Mouse (Mus musculus) neural tube, embryonic 10.5 days (tissue): ENCODE measurements around the gene Dusp16.
"Not testable (repeated sequence)": the region's sequence is repeated elsewhere in the genome, so short reads cannot be mapped to it uniquely, and the experiment has no call there.

ENCODE experiments used
- DNase-seq: peaks from one replicate; pipeline ENCODE4 v3.0.0-alpha.2; 2017; ENCODE audit warnings: low spot score; ENCODE audit errors: extremely low spot score

Dusp16 gene

DNA sequence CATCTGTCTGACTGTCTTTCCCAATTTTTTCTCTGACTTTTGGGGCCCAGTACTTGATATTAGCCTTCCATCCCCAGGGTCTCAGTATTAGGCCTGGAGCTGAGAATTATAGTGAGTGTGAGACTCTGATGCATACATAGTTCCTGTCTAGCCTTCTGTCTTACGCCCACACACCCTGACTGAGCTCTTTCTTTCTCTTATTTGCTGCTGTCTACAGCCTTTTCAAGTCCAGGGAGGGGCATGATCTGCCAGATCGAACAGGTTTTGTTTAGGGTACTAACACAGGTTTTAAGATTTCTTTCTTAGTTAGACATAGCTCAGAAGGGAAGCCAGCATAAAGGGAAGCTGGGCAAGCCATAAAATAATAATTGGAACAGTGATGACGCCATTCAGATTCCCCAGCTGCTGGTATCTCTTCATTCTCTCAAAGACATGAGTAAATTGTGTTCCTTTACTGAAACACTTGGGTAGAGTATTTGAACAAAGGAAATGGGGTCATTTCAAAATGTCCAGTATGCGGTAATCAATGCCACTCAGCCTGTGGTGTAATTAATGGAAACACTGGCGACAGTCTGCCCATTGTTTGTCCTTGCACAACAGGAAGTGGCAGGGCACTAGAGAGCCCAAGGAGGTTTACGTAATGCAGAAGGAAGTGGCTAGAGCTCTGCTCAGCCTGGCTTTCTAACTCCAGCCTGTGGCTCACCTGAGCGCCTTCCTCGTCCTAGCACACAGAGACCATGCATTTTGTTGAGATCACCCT lies 91.8 kb downstream of the Dusp16 start:
- DNase-seq = no peak

DNA sequence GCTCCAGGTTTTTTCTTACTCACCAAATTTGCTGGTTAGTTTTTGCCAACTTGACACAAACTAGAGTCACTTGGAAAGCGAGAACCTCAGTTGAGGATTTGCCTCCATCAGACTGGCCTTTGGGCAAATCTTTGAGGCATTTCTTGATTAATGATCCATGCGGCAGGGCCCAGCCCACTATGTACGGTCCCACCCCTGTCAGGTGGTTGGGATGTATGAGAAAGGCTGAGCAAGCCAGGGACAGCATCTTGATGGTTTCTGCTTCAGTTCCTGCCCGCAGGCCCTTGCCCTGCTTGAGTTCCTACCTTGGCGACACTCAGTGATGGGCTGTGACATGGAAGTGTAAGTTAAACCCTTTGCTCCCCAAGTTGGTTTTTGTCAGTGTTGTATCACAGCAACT lies 94.2 kb downstream of the Dusp16 start:
- DNase-seq = no peak

DNA sequence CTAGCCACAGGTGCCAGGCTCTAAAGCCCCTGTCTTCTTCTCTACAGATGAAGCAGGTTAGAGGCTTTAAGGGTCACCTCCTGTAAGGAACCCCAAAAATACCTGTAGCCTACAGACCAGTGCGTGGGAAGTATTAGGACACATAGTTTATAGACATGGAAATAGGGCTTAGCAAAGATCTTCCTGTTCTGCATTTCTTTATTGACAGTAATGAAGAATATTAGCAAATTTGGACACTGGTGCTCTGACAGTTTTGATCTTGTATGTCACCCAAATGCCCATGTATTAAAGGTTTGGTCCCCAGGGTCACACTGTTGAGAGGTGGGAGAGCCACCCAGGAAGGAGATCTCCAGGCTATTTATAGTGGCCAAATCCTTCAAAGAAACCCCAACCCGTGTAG lies 95.9 kb downstream of the Dusp16 start:
- DNase-seq = no peak

DNA sequence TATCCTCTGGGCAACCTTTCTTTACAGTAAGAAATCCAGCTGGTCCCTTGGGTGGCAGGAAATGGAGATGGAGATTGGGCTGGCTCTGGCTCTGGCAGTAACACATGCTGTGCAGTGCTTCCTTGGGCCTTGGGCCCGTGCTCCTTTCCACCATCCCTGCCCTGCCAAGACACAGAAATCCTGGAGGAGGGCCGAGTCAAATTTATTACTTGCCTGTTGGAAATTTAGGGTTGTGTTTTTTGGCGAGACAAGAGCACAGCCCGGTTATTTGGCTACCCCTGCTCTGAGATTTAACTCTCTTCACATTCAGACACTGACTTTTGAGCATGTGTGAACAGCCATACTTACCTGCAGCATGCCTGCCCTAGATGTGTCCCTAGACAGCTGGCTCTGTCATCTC lies 96.3 kb downstream of the Dusp16 start:
- no peak for DNase-seq

DNA sequence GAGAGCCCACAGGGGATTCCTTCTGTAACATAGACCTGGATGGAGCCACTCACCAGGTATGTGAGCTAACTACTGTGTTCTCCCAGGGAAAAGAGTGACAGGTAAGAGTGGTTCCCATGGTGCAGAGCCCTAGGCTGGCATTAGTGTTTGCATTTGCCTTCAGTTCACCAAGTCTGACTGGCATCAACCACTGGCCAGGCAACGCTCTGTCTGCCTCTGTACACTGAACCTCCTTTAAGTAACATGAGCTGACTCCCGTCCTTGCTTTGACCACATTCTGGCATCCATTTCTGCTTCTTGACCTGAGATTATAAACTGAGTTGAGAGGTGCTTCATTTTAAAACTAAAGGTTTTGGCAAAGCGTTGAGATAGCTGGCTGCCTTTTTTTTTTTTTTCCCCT lies 96.8 kb downstream of the Dusp16 start:
- no peak for DNase-seq

DNA sequence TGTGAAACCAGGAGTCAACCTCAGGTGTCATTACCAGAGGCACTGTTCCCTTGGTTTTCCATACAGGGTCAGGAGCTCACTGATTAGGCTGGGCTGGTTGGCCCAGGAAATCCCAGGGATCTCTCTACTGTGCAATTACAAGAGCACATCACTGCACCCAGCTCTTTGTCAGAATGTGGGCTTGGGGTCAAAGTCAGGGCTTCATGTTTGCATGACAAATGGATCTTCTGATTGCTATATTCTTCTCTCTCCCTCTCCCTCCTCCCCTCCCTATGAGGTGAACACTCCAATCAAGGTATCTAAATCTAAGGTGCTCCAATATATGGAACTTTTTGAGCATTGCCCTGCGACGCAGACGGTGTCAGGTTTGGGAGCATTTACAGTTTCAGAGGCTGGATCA lies 97.4 kb downstream of the Dusp16 start:
- no peak for DNase-seq

DNA sequence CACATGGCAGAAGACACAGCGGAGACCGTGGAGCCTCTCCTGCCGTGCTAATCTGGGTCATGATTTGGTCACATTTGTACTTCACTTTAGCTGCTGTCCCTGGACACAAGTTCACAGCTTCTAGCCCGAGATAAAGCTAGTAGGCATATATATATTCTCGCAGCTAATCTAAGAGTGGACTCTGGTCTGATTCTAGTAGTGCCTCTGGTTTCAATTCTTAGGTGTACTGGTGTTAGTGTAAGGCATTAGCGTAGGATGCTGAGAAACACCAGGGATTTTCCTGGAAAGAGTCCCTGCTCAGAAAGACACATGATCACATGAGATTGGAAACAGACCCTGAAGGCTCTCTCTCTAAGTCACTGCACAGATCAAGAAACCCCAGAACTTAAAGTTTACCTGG lies 97.9 kb downstream of the Dusp16 start:
- no peak for DNase-seq

DNA sequence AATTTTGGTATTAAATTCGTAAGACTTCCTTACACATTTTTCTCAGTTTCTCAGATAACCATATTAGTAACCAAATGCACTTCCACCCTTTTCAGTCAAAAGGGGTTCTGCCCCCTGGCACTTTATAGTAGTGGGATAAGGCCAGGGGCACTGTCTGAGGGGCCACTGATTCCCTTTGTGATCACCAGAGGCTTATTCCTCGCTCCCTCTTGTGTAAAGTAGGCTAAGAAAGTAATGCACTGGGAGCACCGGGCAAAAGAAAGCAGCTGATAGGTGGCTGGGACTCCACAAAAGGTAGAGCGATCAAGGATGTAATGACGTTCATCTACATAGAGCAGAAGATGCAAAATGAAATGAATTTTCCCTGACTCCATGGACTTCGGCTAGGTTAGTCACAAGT lies 106.9 kb downstream of the Dusp16 start:
- DNase-seq = no peak

DNA sequence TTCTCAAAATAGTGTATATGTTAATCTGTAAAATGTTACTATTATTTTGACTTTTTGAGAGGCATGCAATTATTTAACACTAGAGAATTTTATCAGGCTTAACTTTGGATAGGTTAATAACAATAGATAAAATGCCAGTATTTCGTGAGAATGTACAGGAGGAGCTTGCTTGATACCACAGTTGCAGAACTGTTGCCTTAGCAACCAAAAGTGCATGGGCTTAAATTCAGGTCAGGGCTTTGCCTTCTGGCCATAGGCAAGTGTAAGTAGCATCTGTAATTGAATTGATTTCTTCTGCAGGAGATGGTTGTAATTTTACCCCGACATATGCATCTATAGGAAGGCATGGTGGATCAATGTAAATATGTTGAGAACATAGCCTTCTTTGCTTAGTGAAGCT lies 107.4 kb downstream of the Dusp16 start:
- no peak for DNase-seq

DNA sequence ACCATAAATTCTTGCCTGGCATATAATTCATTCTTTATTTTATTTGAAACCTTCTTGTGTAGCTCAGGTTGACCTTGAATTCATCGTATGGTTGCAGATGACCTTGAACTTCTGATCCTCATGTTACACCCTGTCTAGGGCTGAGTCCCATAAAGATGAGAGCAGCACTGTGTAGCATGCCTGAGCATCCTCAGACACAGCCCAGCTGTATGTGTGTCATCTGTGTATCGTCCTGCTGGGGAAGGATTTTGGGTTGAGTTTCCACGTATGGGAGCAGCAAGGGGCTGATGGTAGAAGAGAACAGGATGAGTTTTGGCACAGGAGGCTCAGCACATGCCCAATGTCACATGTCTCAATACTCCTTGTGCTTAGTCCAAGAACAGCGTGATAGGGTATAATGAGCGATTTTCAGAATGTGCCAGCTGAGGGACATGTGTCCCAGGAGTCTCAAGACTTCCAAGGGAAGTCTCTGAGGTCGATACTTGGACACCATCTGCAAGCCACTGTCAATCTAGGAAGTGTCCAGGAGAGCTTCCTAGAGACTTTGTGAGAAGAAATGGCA lies 108.0 kb downstream of the Dusp16 start:
- no peak for DNase-seq

DNA sequence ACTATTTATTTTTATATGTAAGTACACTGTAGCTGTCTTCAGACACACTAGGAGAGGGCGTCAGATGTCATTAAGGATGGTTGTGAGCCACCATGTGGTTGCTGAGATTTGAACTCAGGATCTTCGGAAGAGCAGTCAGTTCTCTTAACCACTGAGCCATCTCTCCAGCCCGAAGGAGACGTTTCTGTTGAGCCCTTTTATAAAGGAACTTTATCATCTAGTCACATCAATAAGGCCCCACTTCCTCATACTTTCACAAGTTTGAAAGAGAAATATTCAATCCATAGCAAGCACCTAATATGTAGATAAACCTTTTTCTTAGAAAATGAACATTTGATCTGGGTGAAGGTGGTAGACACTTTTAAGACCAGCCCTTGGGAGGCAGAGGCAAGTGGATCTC lies 113.1 kb downstream of the Dusp16 start:
- DNase-seq = not testable (repeated sequence)

DNA sequence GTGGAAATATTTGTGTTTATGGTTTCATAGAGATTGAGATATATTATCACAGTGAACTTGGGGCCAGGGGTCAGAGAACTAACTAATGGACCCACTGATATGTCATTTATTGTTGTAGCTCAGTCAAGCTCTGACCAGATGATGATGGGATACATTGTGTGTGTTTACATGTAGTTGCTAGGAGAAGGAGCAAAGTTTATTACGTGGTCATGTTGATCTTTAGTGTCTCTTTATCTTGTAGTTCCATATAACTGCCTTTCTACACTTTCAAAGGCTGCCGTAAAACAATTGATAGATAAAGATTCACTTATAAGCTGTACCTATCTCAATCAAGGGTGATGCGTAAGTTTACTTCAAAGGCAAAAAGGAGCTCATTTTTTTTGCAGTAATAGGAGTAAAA lies 114.4 kb downstream of the Dusp16 start:
- DNase-seq = no peak

DNA sequence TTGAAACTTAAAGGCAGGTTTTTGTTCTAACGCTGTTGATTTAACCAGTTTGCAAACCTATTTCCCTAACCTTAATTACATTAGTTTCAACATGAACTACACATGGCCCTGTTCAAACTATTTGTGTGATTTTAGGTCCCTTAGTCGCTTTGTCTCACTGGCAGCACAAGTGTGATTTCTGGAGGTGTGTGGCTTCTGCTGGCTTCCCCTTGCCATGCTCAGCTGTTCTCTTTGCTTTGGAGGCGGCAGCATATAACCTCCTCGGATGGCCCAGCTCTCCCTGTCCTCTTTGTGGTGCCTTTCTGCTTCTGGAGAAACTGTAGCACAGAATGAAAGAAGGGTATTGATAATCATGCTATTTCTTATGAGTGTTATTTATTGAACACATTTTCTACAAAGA lies 114.9 kb downstream of the Dusp16 start:
- no peak for DNase-seq

DNA sequence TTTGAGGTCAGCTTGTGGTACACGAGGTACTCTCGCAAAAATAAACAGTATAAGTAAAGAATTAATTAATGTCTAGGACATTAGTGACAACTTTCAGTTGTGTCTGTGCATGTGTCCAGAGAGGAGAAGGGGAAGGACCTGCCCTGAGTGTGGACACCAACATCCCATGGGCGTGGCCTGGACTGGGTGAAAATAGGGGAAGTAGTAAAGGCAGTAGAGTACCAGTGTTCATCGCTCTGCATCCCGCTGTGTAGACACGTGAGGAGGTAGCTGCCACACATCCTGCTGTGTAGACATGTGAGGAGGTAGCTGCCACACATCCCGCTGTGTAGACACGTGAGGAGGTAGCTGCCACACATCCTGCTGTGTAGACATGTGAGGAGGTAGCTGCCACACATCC lies 118.7 kb downstream of the Dusp16 start:
- DNase-seq = not testable (repeated sequence)

DNA sequence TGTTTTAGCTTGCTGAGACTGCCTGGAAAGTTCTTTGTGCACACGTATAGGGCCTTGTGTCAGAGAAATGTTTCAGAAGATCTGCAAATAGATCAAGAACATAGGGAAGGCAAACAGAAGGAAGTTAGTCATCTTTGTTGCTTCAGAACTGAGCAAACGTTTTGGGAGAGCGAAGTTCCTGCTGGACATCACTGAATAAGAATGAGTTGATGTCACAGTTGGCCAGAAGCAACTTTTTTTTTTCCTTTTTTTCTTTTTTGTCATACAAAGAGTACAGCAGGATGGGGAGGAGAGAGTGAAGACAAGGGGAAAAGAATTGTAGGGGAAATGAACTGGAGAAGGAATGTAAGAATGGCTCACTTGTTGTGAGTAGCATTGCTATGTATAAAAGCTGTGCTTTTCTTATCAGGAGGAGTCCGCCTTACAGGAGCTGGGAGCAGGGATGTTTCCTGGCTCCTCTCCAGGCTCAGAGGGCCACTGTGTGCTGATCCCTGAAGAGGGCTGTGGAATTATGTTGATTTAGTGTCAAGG lies 121.5 kb downstream of the Dusp16 start:
- no peak for DNase-seq

DNA sequence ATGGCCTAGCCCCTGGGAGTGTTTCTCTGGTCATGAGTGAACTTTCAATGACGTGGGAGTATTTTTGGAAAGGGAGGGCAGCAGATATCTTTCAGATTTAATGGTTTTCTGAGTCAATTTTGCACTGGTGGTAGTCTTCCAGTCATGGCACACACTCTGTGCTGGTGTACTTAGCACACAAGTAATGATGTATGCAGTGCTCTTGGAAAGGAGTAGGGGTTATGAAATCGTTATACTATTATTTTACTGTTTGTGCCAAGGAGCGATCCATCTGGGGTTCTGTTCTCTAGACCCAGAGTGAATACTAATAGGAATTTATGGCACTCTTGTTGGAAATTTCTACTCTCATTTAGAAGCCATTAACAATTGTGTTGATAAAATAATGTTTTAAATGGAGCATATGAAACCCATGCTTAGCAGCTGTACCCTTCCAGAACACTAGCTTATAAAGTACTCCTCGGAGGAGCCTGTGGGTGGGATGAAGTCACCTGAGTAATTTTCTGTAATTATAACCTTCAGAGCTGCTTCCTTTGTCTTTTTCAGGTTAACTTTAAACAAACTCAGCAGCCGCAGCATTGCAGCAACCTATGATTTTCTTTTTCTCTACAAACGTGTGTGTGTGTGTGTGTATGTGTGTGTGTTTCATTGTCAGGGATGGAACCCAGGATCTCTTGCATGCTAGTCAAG lies 123.1 kb downstream of the Dusp16 start:
- no peak for DNase-seq

DNA sequence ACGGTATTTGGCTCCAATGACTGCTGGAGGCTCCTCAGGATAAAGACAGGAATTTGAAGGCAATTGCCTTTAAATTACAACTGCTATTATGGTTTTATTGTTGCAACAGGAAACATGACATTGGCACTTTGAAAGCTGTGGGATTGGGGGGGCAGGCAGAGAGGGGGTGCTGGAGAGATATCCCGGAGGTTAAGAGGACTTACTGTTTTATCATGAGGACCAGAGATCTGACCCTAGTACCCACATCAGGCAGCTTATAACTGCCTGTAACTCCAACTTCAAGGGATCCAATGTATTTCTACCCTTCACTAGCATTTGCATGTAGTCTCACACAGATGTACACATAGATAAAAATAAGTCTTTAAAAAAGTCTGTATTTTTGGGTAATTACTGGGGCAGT lies 123.9 kb downstream of the Dusp16 start:
- no peak for DNase-seq

DNA sequence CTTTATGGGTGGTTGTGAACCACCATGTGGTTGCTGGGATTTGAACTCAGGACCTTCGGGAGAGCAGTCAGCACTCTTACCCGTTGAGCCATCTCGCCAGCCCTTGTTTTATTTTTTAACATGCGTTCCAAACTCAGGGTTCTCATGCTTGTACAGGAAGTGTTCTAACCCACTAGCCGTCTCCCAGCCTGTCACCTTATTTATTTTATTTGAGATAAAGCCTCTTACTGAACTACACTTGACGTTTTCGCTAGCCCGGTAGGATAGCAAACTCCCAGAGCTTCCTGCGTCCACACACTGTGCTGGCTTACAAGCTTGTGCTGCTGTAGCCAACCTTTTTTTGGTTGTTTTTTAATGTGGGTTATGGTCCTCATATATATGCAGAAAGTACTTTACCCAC lies 126.6 kb downstream of the Dusp16 start:
- no peak for DNase-seq
